Mouse (Mus musculus): ENCODE results near the gene Vegfd.

GRCm38 (mm10) chrX:164428224-164428623, 55.0 kb downstream of the Vegfd start:
- no peak for TF ChIP-seq CTCF (IDR thresholded peaks at IDR 0.05)
- TF ChIP-seq EP300 (IDR thresholded peaks at IDR 0.05), result no peak
